Mouse (Mus musculus): ENCODE measurements around the gene Cdkn1b. TPM values are rescaled to one million over a fixed set of nuclear protein-coding genes. Genes with fewer than 3 reads are reported as not detected.

Cdkn1b gene
- total RNA-seq, 4 experiments from 2014 or later = 30.9 to 37.5 (median 33.1) TPM

DNA sequence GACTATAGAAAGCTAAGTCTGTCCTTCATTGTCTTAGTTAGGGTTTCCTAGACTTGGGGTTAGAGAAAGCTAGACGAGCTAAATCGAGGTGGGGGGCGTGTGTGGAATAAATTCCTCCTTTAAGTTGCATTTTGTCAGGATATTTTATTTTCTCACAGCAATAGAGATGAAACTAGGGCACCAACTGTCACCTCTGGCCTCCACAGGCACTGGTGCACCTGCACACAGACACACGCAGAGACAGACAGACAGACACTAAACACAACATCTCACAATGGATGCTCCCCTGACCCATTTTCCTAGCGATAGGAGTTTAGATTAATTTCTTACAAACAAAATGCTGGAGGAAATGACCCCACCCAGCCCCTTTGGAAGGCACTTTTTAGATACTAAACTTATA, 46.5 kb downstream of the Cdkn1b start:
- no peak for DNase-seq (ENCODE audit: low spot score in 2 of 2)

DNA sequence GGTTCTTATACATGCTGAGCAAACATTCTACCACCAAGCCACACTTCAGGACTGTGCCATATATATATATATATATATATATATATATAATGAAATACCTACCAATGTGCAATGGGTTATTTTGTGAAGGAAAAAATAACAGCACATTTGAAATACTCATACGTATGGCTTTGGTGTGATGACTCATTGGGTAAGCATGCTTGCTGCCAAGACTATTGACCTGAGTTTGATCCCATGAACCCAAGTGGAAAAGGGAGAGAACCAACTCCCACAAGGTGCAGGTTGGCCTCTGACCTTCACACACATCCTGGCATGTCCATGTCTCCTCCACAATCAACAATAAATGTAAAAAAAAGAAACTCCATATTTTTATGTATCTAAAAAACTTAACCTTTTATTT, 48.1 kb downstream of the Cdkn1b start:
- DNase-seq (ENCODE audit: low spot score in 2 of 2) = no peak

DNA sequence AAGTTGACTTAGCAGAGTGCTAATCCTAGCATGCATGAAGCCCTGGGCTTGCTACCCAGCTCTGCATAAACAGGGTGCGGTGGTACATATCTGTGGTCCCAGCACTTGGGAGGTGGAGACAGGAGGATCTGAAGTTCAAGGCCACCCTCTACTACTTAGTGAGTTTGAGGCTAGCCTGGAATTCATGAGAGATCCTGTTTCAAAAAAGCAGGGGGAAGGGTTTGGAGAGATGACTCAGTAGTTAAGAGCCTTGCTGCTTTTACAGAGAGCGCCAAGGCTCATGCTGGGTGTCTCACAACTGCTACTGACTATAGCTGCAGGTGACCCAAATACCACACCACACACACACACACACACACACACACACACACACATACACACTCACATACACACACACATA, 49.3 kb downstream of the Cdkn1b start:
- no peak for DNase-seq (ENCODE audit: low spot score in 2 of 2)

DNA sequence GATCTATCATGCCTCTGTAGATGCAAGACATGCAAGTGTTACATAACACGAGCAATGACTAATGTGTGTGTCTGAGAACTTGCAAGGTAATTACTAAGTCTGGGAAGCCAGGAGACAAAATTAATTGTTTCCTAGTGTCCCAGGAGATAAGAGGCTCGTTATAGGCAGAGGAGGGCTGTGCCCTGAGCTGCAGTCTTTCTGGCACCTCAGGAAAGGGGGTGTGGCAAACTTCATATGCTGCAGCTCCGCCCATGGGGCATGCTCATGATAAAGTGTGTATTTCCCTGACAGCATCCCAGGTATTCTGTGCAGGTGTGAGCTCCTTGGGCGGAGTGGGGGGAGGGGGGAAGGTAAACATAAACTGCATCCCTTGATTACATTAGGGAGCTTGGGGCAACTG, 51.9 kb downstream of the Cdkn1b start:
- no peak for DNase-seq (ENCODE audit: low spot score in 2 of 2)

Other genes starting within 250 kb of the Cdkn1b start
- gene Dusp16, start 127.8 kb upstream of the Cdkn1b start, total RNA-seq (2022) = 10 to 100 TPM; 14.4 to 18.5 (median 15.8) TPM
- 10 to 100 TPM; 11.1 to 14.2 (median 12.4) TPM for gene Crebl2, start 90.2 kb upstream of the Cdkn1b start, total RNA-seq (2022)
- gene Gpr19, start 21.8 kb upstream of the Cdkn1b start, total RNA-seq (2022) = 1 to 10 TPM; 3.6 to 5.4 (median 4.7) TPM
- 1 to 10 TPM; 1.0 to 1.7 (median 1.4) TPM for gene Apold1, start 61.3 kb downstream of the Cdkn1b start, total RNA-seq (2022)
- gene Ddx47, start 91.2 kb downstream of the Cdkn1b start, total RNA-seq (2022) = 10 to 100 TPM; 23.7 to 25.3 (median 24.7) TPM
- under 1 TPM; 0.13 to 0.73 (median 0.27) TPM for gene Gprc5a, start 145.2 kb downstream of the Cdkn1b start, total RNA-seq (2022)
- gene Gprc5d, start 197.9 kb downstream of the Cdkn1b start, total RNA-seq (2022) = not detected

All from gastrocnemius, adult 8-10 months (tissue).